Mouse (Mus musculus): ENCODE measurements around the gene Homer2.

- no peak for TF ChIP-seq CTCF (IDR thresholded peaks at IDR 0.05; ENCODE audit: borderline replicate concordance, extremely low read depth, insufficient read depth, insufficient read length)
- TF ChIP-seq POLR2A (IDR thresholded peaks at IDR 0.05; ENCODE audit: borderline replicate concordance, extremely low read depth, insufficient read depth, insufficient read length, poor library complexity, severe bottlenecking): no peak
Measured at GRCm38 (mm10) chr7:81698357-81698756, 9.0 kb downstream of the Homer2 start.
